Mouse (Mus musculus) forebrain, embryonic 11.5 days (tissue): ENCODE measurements at regions not wholly inside any gene's neighbourhood (a gene's known extent, or its start where the extent isn't known, plus 50 kb on each side); places are given as distances from the start of the nearest gene placed in this dataset.

ENCODE experiments used
- ATAC-seq: fragments of 200-750 bp; cut with Nextera tagmentation; replicated peaks from 2 replicates; pipeline ENCODE4 v1.8.0; 2017; ENCODE audit warnings: moderate TSS enrichment; ENCODE audit not compliant: low FRiP score
- DNase-seq: peaks from one replicate; pipeline ENCODE4 v3.0.0-alpha.2; 2017; ENCODE audit warnings: low spot score
- H3K27ac ChIP-seq: fragments of 300-500 bp; sonication (generic); 2 replicates; pipeline ENCODE4 v1.5.1; 2014; ENCODE audit warnings: low read depth, low read length
- H3K27me3 ChIP-seq: fragments of 300-500 bp; sonication (generic); 2 replicates; pipeline ENCODE4 v1.6.1; 2014; ENCODE audit warnings: mild to moderate bottlenecking, low read length, mixed read lengths; ENCODE audit not compliant: control insufficient read depth, insufficient read depth
- H3K36me3 ChIP-seq: fragments of 300-500 bp; sonication (generic); 2 replicates; pipeline ENCODE4 v1.6.1; 2014; ENCODE audit warnings: mild to moderate bottlenecking, low read length, moderate library complexity, mixed read lengths; ENCODE audit not compliant: control insufficient read depth, insufficient read depth
- H3K4me1 ChIP-seq: fragments of 300-500 bp; sonication (generic); replicated peaks from 2 replicates; pipeline ENCODE4 v1.6.1; 2014; ENCODE audit warnings: low read length, mixed read lengths; ENCODE audit not compliant: control insufficient read depth, insufficient read depth
- H3K4me2 ChIP-seq: fragments of 300-500 bp; sonication (generic); 2 replicates; pipeline ENCODE4 v1.6.1; 2014; ENCODE audit warnings: low read depth, mild to moderate bottlenecking, low read length, moderate library complexity, mixed read lengths; ENCODE audit not compliant: severe bottlenecking
- H3K4me3 ChIP-seq: fragments of 300-500 bp; sonication (generic); 2 replicates; pipeline ENCODE4 v1.5.1; 2014; ENCODE audit warnings: low read depth, low read length
- H3K9ac ChIP-seq: fragments of 300-500 bp; sonication (generic); 2 replicates; pipeline ENCODE4 v1.6.1; 2014; ENCODE audit warnings: low read length
- H3K9me3 ChIP-seq: fragments of 300-500 bp; sonication (generic); 2 replicates; pipeline ENCODE4 v1.6.1; 2016; ENCODE audit warnings: low read length, mixed read lengths; ENCODE audit not compliant: control insufficient read depth
- WGBS: fragments of 180-500 bp; shearing (Covaris S2); extraction: QIAGEN DNeasy Blood & Tissue Kit; methylation state at CpG from one replicate; pipeline ENCODE4 v1.1.7; 2014; 5-methylcytosine and 5-hydroxymethylcytosine counted together

DNA sequence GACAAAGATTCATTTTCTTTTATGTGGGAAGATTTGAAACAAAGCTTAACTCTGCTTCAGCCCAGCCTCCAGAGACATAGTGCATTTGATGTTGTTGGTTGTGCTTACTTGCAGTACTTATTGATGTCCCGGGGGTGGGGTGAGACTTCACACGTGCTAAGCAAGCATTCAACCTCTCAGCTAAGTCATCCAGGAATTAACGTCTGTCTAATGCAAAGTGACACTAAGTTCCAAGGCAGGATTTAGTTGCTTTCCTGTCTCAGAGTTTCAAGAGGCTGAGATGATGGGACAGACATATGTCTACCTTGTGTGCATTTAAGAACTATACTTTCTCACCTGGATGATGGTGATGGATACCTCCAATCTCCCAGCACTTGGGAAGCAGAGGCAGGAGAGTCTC lies 189.0 kb upstream of the Erbb4 start:
- no peaks in the 10 kb centered on the region for H3K9me3 ChIP-seq
- H3K36me3 ChIP-seq, result no peaks in the 10 kb centered on the region
- 81% methylated on average over 3 of the region's 3 CpGs for WGBS
- H3K9ac ChIP-seq, result no peak overlapping the region
- H3K4me1 ChIP-seq, result no peaks in the 10 kb centered on the region
- H3K4me2 ChIP-seq, result no peak overlapping the region
- no peaks in the 10 kb centered on the region for H3K27me3 ChIP-seq
- H3K4me3 ChIP-seq, result no peak overlapping the region
- no peak for ATAC-seq
- DNase-seq, result no peak
- no peak overlapping the region for H3K27ac ChIP-seq

DNA sequence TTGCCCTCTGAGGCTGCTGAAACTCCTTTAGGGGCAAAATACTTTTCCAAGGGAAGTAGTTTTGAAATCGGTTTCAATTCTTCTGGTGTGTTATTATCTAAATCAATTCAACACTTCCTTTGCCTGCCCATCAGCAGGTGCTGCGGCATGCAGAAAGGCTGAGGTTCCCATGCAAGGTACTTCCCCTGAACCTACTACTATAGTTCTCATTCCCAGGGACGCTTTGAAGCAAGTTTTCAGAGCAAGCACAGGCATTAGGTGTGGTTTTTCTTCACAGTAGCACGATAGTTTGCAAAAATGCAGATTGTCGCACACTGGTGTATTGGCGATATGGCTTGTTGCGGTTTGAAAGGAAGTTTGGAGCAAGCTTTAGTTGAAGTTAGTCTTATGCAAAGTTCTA lies 183.5 kb upstream of the Erbb4 start:
- Histone ChIP-seq H3K4me2 (no peak overlapping the region), H3K36me3 (no peaks in the 10 kb centered on the region), H3K9ac (no peak overlapping the region), H3K4me1 (no peaks in the 10 kb centered on the region), H3K9me3 (no peaks in the 10 kb centered on the region), H3K4me3 (no peak overlapping the region), H3K27ac (no peak overlapping the region), H3K27me3 (no peaks in the 10 kb centered on the region)
- WGBS, result 88% methylated on average over 7 of the region's 7 CpGs
- ATAC-seq (no peak), DNase-seq (no peak)

DNA sequence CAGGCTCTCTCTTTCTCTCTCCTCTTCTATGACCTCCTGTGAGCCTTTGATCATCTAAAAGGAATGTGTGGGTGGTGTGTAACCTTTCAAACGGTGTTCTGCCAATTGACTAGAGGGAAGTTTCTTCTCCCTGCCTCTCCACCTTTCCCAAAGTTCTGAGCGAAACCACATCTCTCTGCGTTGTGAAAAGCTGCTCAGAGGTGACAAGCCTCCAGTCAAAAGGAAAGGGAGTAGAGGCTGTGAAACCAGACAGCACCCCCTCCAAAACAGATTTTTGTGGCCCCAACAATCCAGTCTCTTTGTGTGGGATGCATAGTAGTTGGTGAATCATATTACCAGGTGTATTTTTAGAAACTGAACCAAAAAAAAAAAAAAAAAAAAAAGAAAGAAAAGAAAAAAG lies 178.5 kb upstream of the Erbb4 start:
- no peaks in the 10 kb centered on the region for H3K27me3 ChIP-seq
- no peak overlapping the region for H3K9ac ChIP-seq
- no peak overlapping the region for H3K4me2 ChIP-seq
- WGBS, result 47% methylated on average over 3 of the region's 3 CpGs
- no peaks in the 10 kb centered on the region for H3K4me1 ChIP-seq
- no peak for DNase-seq
- H3K36me3 ChIP-seq, result no peaks in the 10 kb centered on the region
- H3K9me3 ChIP-seq, result no peaks in the 10 kb centered on the region
- H3K27ac ChIP-seq, result no peak overlapping the region
- ATAC-seq, result no peak
- no peak overlapping the region for H3K4me3 ChIP-seq

DNA sequence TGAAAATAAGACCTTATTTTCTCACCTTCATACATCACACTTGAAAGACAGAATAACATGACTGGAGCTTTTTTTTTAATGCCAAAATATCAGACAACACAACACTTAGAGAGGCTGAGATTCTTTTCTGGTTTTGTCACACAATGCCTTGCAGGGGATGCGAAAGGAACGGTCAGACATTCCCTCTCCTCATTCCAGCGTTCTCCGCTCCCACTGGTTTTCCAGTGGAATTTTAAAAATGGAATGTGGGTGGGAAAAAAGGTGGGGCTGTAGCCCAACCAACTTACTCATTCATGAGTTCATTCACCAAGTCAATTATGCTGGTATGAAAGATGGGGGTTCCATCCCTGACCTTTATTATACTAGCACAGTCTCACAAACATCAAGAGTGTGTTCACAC lies 169.6 kb upstream of the Erbb4 start:
- no peak overlapping the region for H3K4me3 ChIP-seq
- no peaks in the 10 kb centered on the region for H3K27me3 ChIP-seq
- ATAC-seq (no peak), DNase-seq (no peak)
- no peaks in the 10 kb centered on the region for H3K36me3 ChIP-seq
- 85% methylated on average over 4 of the region's 4 CpGs for WGBS
- H3K9ac ChIP-seq, result no peak overlapping the region
- no peaks in the 10 kb centered on the region for H3K9me3 ChIP-seq
- H3K4me1 ChIP-seq, result no peaks in the 10 kb centered on the region
- H3K4me2 ChIP-seq, result no peak overlapping the region
- H3K27ac ChIP-seq, result no peak overlapping the region

- no peaks in the 10 kb centered on the region for H3K27me3 ChIP-seq
- no peak overlapping the region for H3K4me2 ChIP-seq
- ATAC-seq (no peak), DNase-seq (no peak)
- H3K4me1 ChIP-seq, result no peaks in the 10 kb centered on the region
- no peak overlapping the region for H3K9ac ChIP-seq
- no peak overlapping the region for H3K4me3 ChIP-seq
- 81% methylated on average over 5 of the region's 5 CpGs for whole genome bisulfite sequencing
- no peaks in the 10 kb centered on the region for H3K9me3 ChIP-seq
- H3K36me3 ChIP-seq, result no peaks in the 10 kb centered on the region
- H3K27ac ChIP-seq, result no peak overlapping the region
Observed at GRCm38 (mm10) chr1:69247691-69248090, 139.8 kb upstream of the Erbb4 start.

DNA sequence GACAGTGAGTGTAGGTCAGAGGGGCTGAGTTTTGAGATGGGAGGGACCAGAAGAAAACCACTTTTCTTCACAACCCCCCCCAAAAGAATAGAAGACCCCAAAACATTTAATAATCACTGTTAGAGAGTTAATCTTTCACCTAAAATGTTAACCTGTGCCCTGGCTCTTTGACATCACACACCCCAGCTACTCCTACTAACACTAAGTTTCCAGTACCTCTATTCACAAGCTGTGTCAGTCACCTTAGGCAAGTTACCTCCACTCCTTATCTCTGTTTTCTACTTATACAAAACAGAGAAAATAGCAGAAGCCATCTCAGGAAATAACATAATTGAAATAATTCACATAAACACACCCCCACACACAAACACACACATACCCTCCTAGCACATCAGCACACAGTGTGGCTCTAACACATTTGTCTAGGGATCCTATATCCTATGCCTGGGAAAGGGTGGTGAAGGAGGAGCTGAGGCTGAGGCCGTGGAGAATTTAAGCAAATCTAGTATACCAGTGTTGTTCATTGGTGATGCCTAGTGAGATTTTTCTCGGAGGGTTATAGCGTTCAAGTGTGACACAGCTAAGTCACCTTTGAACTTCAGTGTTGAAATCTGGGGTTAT lies 134.5 kb upstream of the Erbb4 start:
- no peaks in the 10 kb centered on the region for H3K9me3 ChIP-seq
- no peaks in the 10 kb centered on the region; the same call in 1 of the 2 replicates for H3K4me1 ChIP-seq
- ATAC-seq (peak; percentile 63), DNase-seq (no peak)
- no peak overlapping the region for H3K27ac ChIP-seq
- H3K9ac ChIP-seq, result peak overlapping the region; percentile 43
- H3K4me3 ChIP-seq, result peak overlapping the region; percentile 28
- H3K36me3 ChIP-seq, result no peaks in the 10 kb centered on the region
- H3K4me2 ChIP-seq, result peak overlapping the region; percentile 54
- 92% methylated on average over 3 of the region's 3 CpGs for WGBS
- no peaks in the 10 kb centered on the region for H3K27me3 ChIP-seq

DNA sequence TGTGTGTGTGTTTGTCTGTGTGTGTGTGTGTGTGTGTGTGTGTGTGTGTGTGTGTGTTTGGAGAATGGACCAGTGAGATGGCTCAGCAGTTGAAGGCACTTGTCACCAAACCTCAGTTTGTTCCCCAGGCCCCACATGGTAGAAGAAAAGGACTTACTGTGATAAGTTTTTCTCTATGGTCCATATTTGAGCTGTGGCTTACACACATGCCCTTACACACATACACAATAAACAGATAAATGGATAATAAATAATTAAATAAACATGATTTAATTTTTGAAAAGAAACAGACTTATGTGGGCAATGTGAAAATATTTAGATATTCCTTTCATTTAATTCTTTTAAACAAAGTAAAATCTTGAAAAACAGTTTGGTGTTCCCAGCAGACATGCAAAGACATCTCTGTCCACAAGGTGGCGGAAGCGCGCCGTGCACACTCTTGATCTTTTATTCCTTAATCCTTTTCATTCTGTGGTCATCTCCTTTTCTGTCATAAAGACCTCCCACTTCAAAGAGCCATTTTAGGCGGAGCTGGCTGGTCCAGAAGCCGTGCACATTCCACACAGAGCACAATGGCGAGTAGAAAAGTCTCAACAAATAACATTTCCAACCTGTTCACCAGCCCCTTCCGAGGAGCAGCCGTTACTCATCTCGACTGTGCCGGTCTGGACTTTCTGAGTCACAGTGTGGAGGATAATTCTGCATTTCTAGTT lies 133.8 kb upstream of the Erbb4 start:
- H3K4me3 ChIP-seq, result peak overlapping the region; percentile 28
- H3K27ac ChIP-seq, result no peak overlapping the region
- 7% methylated on average over 11 of the region's 11 CpGs for WGBS

DNA sequence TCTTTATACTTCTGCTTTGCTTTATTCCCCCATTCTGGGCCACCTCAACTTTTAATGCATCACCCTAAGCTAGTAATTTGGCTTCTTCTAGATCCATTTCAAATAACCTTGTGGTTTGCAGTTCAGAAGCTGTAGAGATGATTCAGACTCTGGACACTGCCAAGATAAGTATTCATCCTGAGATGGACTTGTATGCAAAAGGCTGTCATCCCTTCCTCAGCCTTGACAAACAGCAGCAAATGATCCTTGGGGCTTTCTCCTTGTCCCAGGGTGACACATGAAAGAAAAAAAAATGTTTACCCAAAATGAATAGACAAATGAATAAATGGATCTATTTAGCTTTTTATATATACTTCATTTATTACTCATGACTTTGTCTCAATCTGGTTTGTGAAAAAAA lies 120.0 kb upstream of the Erbb4 start:
- no peak overlapping the region for H3K27ac ChIP-seq
- no peak for DNase-seq
- no peak for ATAC-seq

More for the DNA sequence above, 133.8 kb upstream of the Erbb4 start:
- ATAC-seq, result peak; percentile 88
- H3K4me1 ChIP-seq, result no peaks in the 10 kb centered on the region; the same call in 1 of the 2 replicates
- peak overlapping the region; percentile 43 for H3K9ac ChIP-seq
- DNase-seq, result peak; percentile 84
- H3K4me2 ChIP-seq, result peak overlapping the region; percentile 54
- no peaks in the 10 kb centered on the region for H3K9me3 ChIP-seq
- no peaks in the 10 kb centered on the region for H3K36me3 ChIP-seq
- no peaks in the 10 kb centered on the region for H3K27me3 ChIP-seq

More for the DNA sequence above, 120.0 kb upstream of the Erbb4 start:
- H3K36me3 ChIP-seq, result no peaks in the 10 kb centered on the region
- no peaks in the 10 kb centered on the region for H3K9me3 ChIP-seq
- H3K4me3 ChIP-seq, result no peak overlapping the region
- H3K4me2 ChIP-seq, result no peak overlapping the region
- no peak overlapping the region for H3K9ac ChIP-seq
- H3K4me1 ChIP-seq, result no peaks in the 10 kb centered on the region
- no peaks in the 10 kb centered on the region for H3K27me3 ChIP-seq
